In the genomic region with DNA sequence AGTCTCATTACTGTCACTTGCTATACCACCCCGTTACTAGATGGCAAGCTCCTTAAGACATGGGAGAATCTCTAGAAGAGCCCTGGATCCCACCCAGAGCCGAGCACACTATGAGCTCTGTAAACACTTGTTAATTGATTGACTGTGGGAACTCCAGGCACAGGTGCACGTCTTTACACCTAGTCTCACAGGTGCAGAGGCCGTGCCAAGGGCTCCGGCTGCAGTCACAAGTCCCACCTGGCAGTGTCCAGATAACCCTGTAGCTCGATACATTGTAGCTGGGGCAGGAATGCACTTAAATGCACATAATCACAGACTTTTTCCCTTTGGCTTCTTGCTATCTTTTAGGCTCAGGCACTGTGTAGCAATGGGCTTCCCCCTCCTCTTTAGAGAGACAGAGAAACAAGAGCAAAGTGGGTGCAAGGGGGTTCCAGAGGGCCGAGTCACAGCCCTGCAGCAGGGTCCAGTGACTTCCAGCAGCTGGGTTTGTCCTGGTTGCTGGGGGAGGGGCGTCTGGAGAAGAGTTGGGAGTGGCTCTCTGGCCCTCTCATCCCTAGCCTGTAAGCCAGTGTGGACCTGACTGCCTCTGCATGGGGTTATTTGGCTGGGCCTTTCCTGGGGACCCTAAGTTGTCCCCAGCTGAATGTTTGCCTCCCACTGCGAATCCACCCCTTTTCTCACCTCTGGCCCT, we compare ENCODE assay signal across 9 mouse cellular contexts. TPM values are rescaled to one million over a fixed set of nuclear protein-coding genes. Genes with fewer than 3 reads are reported as not detected.
DNase-seq lines count a peak whose midpoint lies in the region; ATAC-seq and TF ChIP-seq lines count a peak whose summit lies in the region.
"Had no signal": no experiment of that assay in that cellular context is flagged by ENCODE, and none has a peak within 500 bp of the region (broad histone marks: within the 10 kb centered on the region; RNA-seq: fewer than 3 reads in every experiment).

No protein-coding gene starts in this region.

- no peak for ATAC-seq in embryonic facial prominence, embryonic 11.5 days (replicated peaks; ENCODE audit: insufficient number of reproducible peaks, low FRiP score, low TSS enrichment, low read depth)
- no peak for ATAC-seq in heart, embryonic 14.5 days (ENCODE audit: insufficient number of reproducible peaks, insufficient read depth, low FRiP score, low read depth)
- peak; percentile 38 for ATAC-seq in kidney, embryonic 15.5 days (replicated peaks; ENCODE audit: low FRiP score)
- no peak for ATAC-seq in granulocyte monocyte progenitor cell, adult 5-6 weeks (replicated peaks; ENCODE audit: poor library complexity, severe bottlenecking)

- peaks cover 46% of the 10 kb centered on the region for H3K4me1 ChIP-seq in lung, adult 2 months (ENCODE audit: control insufficient read depth, insufficient read depth, low read length)
- peaks cover 34% of the 10 kb centered on the region for H3K4me1 ChIP-seq in embryonic facial prominence, embryonic 11.5 days (ENCODE audit: control insufficient read depth, insufficient read depth, low read length)
- H3K4me1 ChIP-seq in heart, embryonic 14.5 days (ENCODE audit: control insufficient read depth in 2 of 2, insufficient read depth in 2 of 2, low read length in 2 of 2) = peaks cover 54 to 76% of the 10 kb centered on the region in 2 experiments
- H3K4me1 ChIP-seq in kidney, embryonic 15.5 days = peaks cover 84% of the 10 kb centered on the region

- no peak for TF ChIP-seq CTCF in lung, adult 2 months (IDR thresholded peaks at IDR 0.05; ENCODE audit: insufficient read depth, low read length)

- 16% methylated on average over 9 of the region's 9 CpGs for WGBS in lung, adult 2 months
- 8% methylated on average over 9 of the region's 9 CpGs for WGBS in embryonic facial prominence, embryonic 11.5 days
- 4% methylated on average over 9 of the region's 9 CpGs for WGBS in heart, embryonic 14.5 days
- 7% methylated on average over 9 of the region's 9 CpGs for WGBS in kidney, embryonic 15.5 days

- H3K4me3 ChIP-seq in lung, adult 2 months (replicated peaks; ENCODE audit: extremely low read depth, low read depth, low read length) = peak overlapping the region; percentile 14
- no peak overlapping the region; the same call in 1 of the 2 replicates for H3K4me3 ChIP-seq in embryonic facial prominence, embryonic 11.5 days (ENCODE audit: low read depth, low read length)
- peak overlapping the region; percentile 23 to 93 for H3K4me3 ChIP-seq in heart, embryonic 14.5 days (ENCODE audit: control insufficient read depth in 1 of 2, insufficient read depth in 1 of 2, low read depth in 1 of 2, low read length in 2 of 2)
- peak overlapping the region; percentile 93 for H3K4me3 ChIP-seq in kidney, embryonic 15.5 days (replicated peaks)

- DNase-seq in lung, adult 2 months = peak; percentile 60
- DNase-seq in lung, postnatal 36 days = no peak
- peak; percentile 64 for DNase-seq in embryonic facial prominence, embryonic 11.5 days (ENCODE audit: low spot score)
- peak; percentile 66 for DNase-seq in lung, postnatal 14 days
- peak; percentile 84 for DNase-seq in testis, postnatal 10 days (ENCODE audit: low spot score)

- peak overlapping the region; percentile 47; the same call in 1 of the 2 replicates for H3K27ac ChIP-seq in embryonic facial prominence, embryonic 11.5 days (replicated peaks; ENCODE audit: low read depth, low read length)
- peak overlapping the region; percentile 28 to 98 for H3K27ac ChIP-seq in heart, embryonic 14.5 days (replicated peaks in 1 of 2; ENCODE audit: control insufficient read depth in 1 of 2, insufficient read depth in 1 of 2, low read depth in 2 of 2, low read length in 2 of 2)
- peak overlapping the region; percentile 95 for H3K27ac ChIP-seq in kidney, embryonic 15.5 days

- no peak for TF ChIP-seq POLR2A in lung, adult 2 months (IDR thresholded peaks at IDR 0.05; ENCODE audit: borderline replicate concordance, extremely low read depth, low read depth, low read length)

- peak overlapping the region; percentile 77 for H3K4me2 ChIP-seq in embryonic facial prominence, embryonic 11.5 days (ENCODE audit: low read depth, low read length)
- H3K4me2 ChIP-seq in heart, embryonic 14.5 days (ENCODE audit: low read length) = peak overlapping the region; percentile 73
- H3K4me2 ChIP-seq in kidney, embryonic 15.5 days = peak overlapping the region; percentile 84

- no peaks in the 10 kb centered on the region for H3K36me3 ChIP-seq in embryonic facial prominence, embryonic 11.5 days (replicated peaks; ENCODE audit: control insufficient read depth, insufficient read depth, low read depth, low read length)
- H3K36me3 ChIP-seq in heart, embryonic 14.5 days (ENCODE audit: control insufficient read depth, insufficient read depth, low read length) = 0 out of 2 replicates have a peak, but pooled peaks cover 3% of the 10 kb centered on the region
- H3K36me3 ChIP-seq in kidney, embryonic 15.5 days = no peaks in the 10 kb centered on the region

- H3K9me3 ChIP-seq in embryonic facial prominence, embryonic 11.5 days (replicated peaks; ENCODE audit: control insufficient read depth, low read length) = no peaks in the 10 kb centered on the region
- H3K9me3 ChIP-seq in heart, embryonic 14.5 days (ENCODE audit: control insufficient read depth, low read length) = no peaks in the 10 kb centered on the region
- H3K9me3 ChIP-seq in kidney, embryonic 15.5 days (replicated peaks) = no peaks in the 10 kb centered on the region

- peak overlapping the region; percentile 36 for H3K9ac ChIP-seq in embryonic facial prominence, embryonic 11.5 days (replicated peaks; ENCODE audit: low read length)
- H3K9ac ChIP-seq in heart, embryonic 14.5 days (ENCODE audit: low read length) = peak overlapping the region; percentile 98
- peak overlapping the region; percentile 90 for H3K9ac ChIP-seq in kidney, embryonic 15.5 days

- no peaks in the 10 kb centered on the region for H3K27me3 ChIP-seq in embryonic facial prominence, embryonic 11.5 days (ENCODE audit: control insufficient read depth, insufficient read depth, low read length)
- no peaks in the 10 kb centered on the region for H3K27me3 ChIP-seq in heart, embryonic 14.5 days (ENCODE audit: control insufficient read depth, insufficient read depth, low read length)
- no peaks in the 10 kb centered on the region for H3K27me3 ChIP-seq in kidney, embryonic 15.5 days

RNA-seq across cellular contexts. Expression of a gene that starts 3.4 kb away (rescaled TPM):
- polyA plus RNA-seq in lung, adult 2 months (2012; rRNA removed) = 142 and 159 TPM in 2 replicates
- 19.7 and 20.3 TPM in 2 replicates for polyA plus RNA-seq in embryonic facial prominence, embryonic 11.5 days (2014; fragmentation: Nextera tagmentation; extraction: Ambion mirVana)
- polyA plus RNA-seq in heart, embryonic 14.5 days (2014; fragmentation: Nextera tagmentation; extraction: Ambion mirVana) = 45.3 and 55.6 TPM in 2 replicates
- polyA plus RNA-seq in kidney, embryonic 15.5 days (2015; fragmentation: Nextera tagmentation; extraction: Ambion mirVana) = 21.7 and 26.9 TPM in 2 replicates
- total RNA-seq in granulocyte monocyte progenitor cell, adult 5-6 weeks (2014; fragmentation: Nextera tagmentation) = 39.3 and 39.5 TPM in 2 replicates
- 23.0 and 24.2 TPM in 2 replicates for total RNA-seq in granulocyte monocyte progenitor cell, adult 5-6 weeks (2017)

RNA-seq across cellular contexts. Expression of a gene that starts 14.6 kb away (rescaled TPM):
- 45.0 and 55.1 TPM in 2 replicates for polyA plus RNA-seq in lung, adult 2 months (2012; rRNA removed)
- polyA plus RNA-seq in embryonic facial prominence, embryonic 11.5 days (2014; fragmentation: Nextera tagmentation; extraction: Ambion mirVana) = 54.8 and 55.1 TPM in 2 replicates
- 28.5 and 31.0 TPM in 2 replicates for polyA plus RNA-seq in heart, embryonic 14.5 days (2014; fragmentation: Nextera tagmentation; extraction: Ambion mirVana)
- polyA plus RNA-seq in kidney, embryonic 15.5 days (2015; fragmentation: Nextera tagmentation; extraction: Ambion mirVana) = 58.2 and 64.7 TPM in 2 replicates
- 57.3 and 68.2 TPM in 2 replicates for total RNA-seq in granulocyte monocyte progenitor cell, adult 5-6 weeks (2014; fragmentation: Nextera tagmentation)
- 37.6 and 42.6 TPM in 2 replicates for total RNA-seq in granulocyte monocyte progenitor cell, adult 5-6 weeks (2017)

RNA-seq across cellular contexts. Expression of a gene that starts 31.3 kb away (rescaled TPM):
- polyA plus RNA-seq in lung, adult 2 months (2012; rRNA removed) = 213 and 329 TPM in 2 replicates
- polyA plus RNA-seq in embryonic facial prominence, embryonic 11.5 days (2014; fragmentation: Nextera tagmentation; extraction: Ambion mirVana) = 0.69 and 1.2 TPM in 2 replicates
- 6.0 and 6.4 TPM in 2 replicates for polyA plus RNA-seq in heart, embryonic 14.5 days (2014; fragmentation: Nextera tagmentation; extraction: Ambion mirVana)
- 2.0 and 2.3 TPM in 2 replicates for polyA plus RNA-seq in kidney, embryonic 15.5 days (2015; fragmentation: Nextera tagmentation; extraction: Ambion mirVana)
- total RNA-seq in granulocyte monocyte progenitor cell, adult 5-6 weeks (2014; fragmentation: Nextera tagmentation) = 2.3 and 2.8 TPM in 2 replicates
- total RNA-seq in granulocyte monocyte progenitor cell, adult 5-6 weeks (2017) = 1.2 TPM in 1 of 2 replicates, not detected in the other

RNA-seq across cellular contexts. Expression of a gene that starts 42.7 kb away (rescaled TPM):
- not detected in 2 replicates for polyA plus RNA-seq in lung, adult 2 months (2012; rRNA removed)
- not detected in 2 replicates for polyA plus RNA-seq in embryonic facial prominence, embryonic 11.5 days (2014; fragmentation: Nextera tagmentation; extraction: Ambion mirVana)
- not detected in 2 replicates for polyA plus RNA-seq in heart, embryonic 14.5 days (2014; fragmentation: Nextera tagmentation; extraction: Ambion mirVana)
- 0.23 TPM in 1 of 2 replicates, not detected in the other for polyA plus RNA-seq in kidney, embryonic 15.5 days (2015; fragmentation: Nextera tagmentation; extraction: Ambion mirVana)
- total RNA-seq in granulocyte monocyte progenitor cell, adult 5-6 weeks (2014; fragmentation: Nextera tagmentation) = not detected in 2 replicates
- total RNA-seq in granulocyte monocyte progenitor cell, adult 5-6 weeks (2017) = not detected in 2 replicates
- polyA plus RNA-seq: large intestine, adult 2 months had no signal

RNA-seq across cellular contexts. Expression of a gene that starts 51.5 kb away (rescaled TPM):
- polyA plus RNA-seq in lung, adult 2 months (2012; rRNA removed) = 39.0 and 54.3 TPM in 2 replicates
- 20.2 and 22.0 TPM in 2 replicates for polyA plus RNA-seq in embryonic facial prominence, embryonic 11.5 days (2014; fragmentation: Nextera tagmentation; extraction: Ambion mirVana)
- 13.3 and 15.3 TPM in 2 replicates for polyA plus RNA-seq in heart, embryonic 14.5 days (2014; fragmentation: Nextera tagmentation; extraction: Ambion mirVana)
- 25.1 and 25.8 TPM in 2 replicates for polyA plus RNA-seq in kidney, embryonic 15.5 days (2015; fragmentation: Nextera tagmentation; extraction: Ambion mirVana)
- 72.7 and 75.0 TPM in 2 replicates for total RNA-seq in granulocyte monocyte progenitor cell, adult 5-6 weeks (2014; fragmentation: Nextera tagmentation)
- 59.8 and 70.1 TPM in 2 replicates for total RNA-seq in granulocyte monocyte progenitor cell, adult 5-6 weeks (2017)

Comparison
In these comparisons a context has a peak if more than half of its experiments do, and no peak if none do; other contexts are left out.
1. H3K9ac ChIP-seq: peak in every context shown above with its lines; median percentile 98 in heart, embryonic 14.5 days; 90 in kidney, embryonic 15.5 days; 36 in embryonic facial prominence, embryonic 11.5 days.
2. RNA of a gene that starts 31.3 kb away (polyA plus RNA-seq): 213 to 329 TPM in lung, adult 2 months; 6.0 to 6.4 TPM in heart, embryonic 14.5 days, 2.0 to 2.3 TPM in kidney, embryonic 15.5 days and 0.69 to 1.2 TPM in embryonic facial prominence, embryonic 11.5 days; every median in the first group is over 10 times any median in the second.
3. Peak in every context shown above with its lines, with median percentiles within 50 percentile points of each other: H3K27ac ChIP-seq and H3K4me2 ChIP-seq.